Mouse (Mus musculus): ENCODE measurements around the gene Dag1. TPM values are rescaled to one million over a fixed set of nuclear protein-coding genes. Genes with fewer than 3 reads are reported as not detected.

Dag1 gene
- polyA plus RNA-seq, 1 experiment = 116 TPM

DNA sequence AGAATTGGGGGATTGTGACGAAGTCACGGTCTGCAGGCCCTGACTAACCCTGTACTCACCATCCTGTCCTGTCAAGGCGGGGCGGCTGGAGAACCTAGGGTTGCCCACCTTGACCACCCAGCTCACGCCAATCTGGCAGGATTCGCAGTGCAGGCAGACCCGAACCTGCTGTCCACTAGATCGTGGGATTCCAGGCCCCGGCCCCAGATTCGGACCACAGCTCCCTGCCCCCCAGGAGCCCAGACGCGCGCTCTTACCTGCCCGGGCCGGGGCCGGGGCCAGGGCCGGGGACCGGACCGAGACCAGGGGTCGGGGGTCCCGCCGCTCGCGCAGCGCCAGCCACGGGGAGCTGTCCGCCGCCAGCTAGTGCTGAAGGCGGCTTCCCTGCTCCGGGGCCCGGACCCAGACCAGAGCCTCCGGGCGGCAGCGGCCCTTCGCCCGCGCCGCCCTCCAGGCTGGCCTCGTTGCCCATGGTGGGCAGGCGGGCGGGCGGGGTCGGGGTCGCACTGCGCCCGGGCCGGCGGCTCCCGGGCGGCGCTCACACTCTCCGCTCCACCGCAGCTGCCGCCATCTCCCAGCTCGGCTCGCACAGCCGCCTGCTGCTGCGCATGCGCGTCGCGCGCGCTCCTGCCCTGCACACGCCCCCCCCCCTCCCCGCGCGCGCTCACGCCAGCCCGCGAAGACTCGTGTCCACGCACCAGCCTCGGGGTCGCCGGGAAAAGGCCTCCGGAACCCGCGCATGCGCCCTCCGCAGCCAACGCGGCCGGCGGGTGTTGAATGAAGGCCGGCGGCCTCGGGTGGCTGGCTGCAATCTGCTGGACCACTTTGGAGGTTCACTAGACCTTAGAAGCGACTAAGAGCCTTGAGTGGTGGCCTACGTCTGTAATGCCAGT, 73.7 kb downstream of the Dag1 start, which contains the start of gene Bsn:
Gene Bsn (minus strand): TSS at position 598 of the 893 bp plus-strand sequence.
- TF ChIP-seq CTCF (IDR thresholded peaks at IDR 0.05; ENCODE audit: low read depth, low read length) (no peak), POLR2A (IDR thresholded peaks at IDR 0.05; ENCODE audit: insufficient read depth, low read length) (no peak), EP300 (IDR thresholded peaks at IDR 0.05; ENCODE audit: insufficient read depth, low read depth, low read length) (no peak)
- Histone ChIP-seq H3K36me3 (ENCODE audit: control insufficient read depth, insufficient read depth, low read length, poor library complexity, severe bottlenecking) (no peaks in the 10 kb centered on the region), H3K4me1 (ENCODE audit: control insufficient read depth, insufficient read depth, low read length) (no peaks in the 10 kb centered on the region), H3K27me3 (ENCODE audit: control insufficient read depth, insufficient read depth, low read length, poor library complexity, severe bottlenecking) (no peaks in the 10 kb centered on the region), H3K4me3 (ENCODE audit: low read depth, low read length) (peak within 1 kb of the TSS; percentile 50), H3K9ac (ENCODE audit: low read depth, poor library complexity, severe bottlenecking) (peak within 1 kb of the TSS; percentile 44), H3K27ac (ENCODE audit: insufficient read depth, low read length) (no peak within 1 kb of the TSS), H3K9me3 (replicated peaks; ENCODE audit: control insufficient read depth, insufficient read depth, low read length, poor library complexity, severe bottlenecking) (no peaks in the 10 kb centered on the region)

DNA sequence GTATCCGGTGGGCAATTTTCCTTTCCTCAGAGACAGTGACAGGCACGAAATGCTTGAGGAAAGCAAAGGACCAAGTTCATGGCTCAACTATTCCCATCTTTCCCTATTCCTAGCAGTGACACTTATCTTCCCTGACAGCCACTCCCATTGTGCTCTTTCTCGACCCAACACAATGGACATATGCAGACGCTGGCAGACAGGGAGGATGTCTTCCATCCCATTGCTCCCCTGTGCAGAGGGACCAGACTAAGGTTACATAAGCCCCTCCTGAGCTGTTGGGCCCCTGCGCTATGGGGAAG, 74.3 kb downstream of the Dag1 start:
- H3K9me3 ChIP-seq (replicated peaks; ENCODE audit: control insufficient read depth, insufficient read depth, low read length, poor library complexity, severe bottlenecking) = no peaks in the 10 kb centered on the region
- no peak for TF ChIP-seq POLR2A (IDR thresholded peaks at IDR 0.05; ENCODE audit: insufficient read depth, low read length)
- TF ChIP-seq CTCF (IDR thresholded peaks at IDR 0.05; ENCODE audit: low read depth, low read length) = no peak
- TF ChIP-seq EP300 (IDR thresholded peaks at IDR 0.05; ENCODE audit: insufficient read depth, low read depth, low read length) = no peak
- H3K27me3 ChIP-seq (ENCODE audit: control insufficient read depth, insufficient read depth, low read length, poor library complexity, severe bottlenecking) = no peaks in the 10 kb centered on the region
- no peak overlapping the region for H3K27ac ChIP-seq (ENCODE audit: insufficient read depth, low read length)
- H3K9ac ChIP-seq (ENCODE audit: low read depth, poor library complexity, severe bottlenecking) = no peak overlapping the region
- H3K36me3 ChIP-seq (ENCODE audit: control insufficient read depth, insufficient read depth, low read length, poor library complexity, severe bottlenecking) = no peaks in the 10 kb centered on the region
- H3K4me1 ChIP-seq (ENCODE audit: control insufficient read depth, insufficient read depth, low read length) = no peaks in the 10 kb centered on the region
- H3K4me3 ChIP-seq (ENCODE audit: low read depth, low read length) = no peak overlapping the region

DNA sequence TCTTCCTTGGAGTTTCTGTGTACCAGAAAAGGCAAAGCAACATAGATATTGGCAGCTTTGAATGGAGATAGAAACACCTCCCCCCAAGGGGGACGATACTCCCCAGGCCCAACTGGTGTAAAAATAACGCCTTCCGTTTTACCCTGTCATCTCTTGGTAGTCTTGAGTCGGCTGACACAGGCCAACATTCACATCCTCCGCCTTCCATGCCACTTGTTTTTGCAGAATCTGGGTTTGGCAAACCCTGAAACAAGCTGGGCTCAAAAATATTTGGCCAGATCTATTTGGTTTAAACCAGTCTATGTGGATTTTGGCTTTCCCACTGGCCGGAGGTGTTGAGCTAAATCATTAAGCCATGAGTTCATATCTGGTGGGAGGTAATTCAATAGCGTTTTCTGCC, 74.7 kb downstream of the Dag1 start:
- Histone ChIP-seq H3K9me3 (replicated peaks; ENCODE audit: control insufficient read depth, insufficient read depth, low read length, poor library complexity, severe bottlenecking) (no peaks in the 10 kb centered on the region), H3K36me3 (ENCODE audit: control insufficient read depth, insufficient read depth, low read length, poor library complexity, severe bottlenecking) (no peaks in the 10 kb centered on the region), H3K9ac (ENCODE audit: low read depth, poor library complexity, severe bottlenecking) (no peak overlapping the region), H3K27me3 (ENCODE audit: control insufficient read depth, insufficient read depth, low read length, poor library complexity, severe bottlenecking) (no peaks in the 10 kb centered on the region), H3K4me1 (ENCODE audit: control insufficient read depth, insufficient read depth, low read length) (no peaks in the 10 kb centered on the region), H3K4me3 (ENCODE audit: low read depth, low read length) (no peak overlapping the region), H3K27ac (ENCODE audit: insufficient read depth, low read length) (no peak overlapping the region)
- TF ChIP-seq EP300 (IDR thresholded peaks at IDR 0.05; ENCODE audit: insufficient read depth, low read depth, low read length) = no peak
- no peak for TF ChIP-seq POLR2A (IDR thresholded peaks at IDR 0.05; ENCODE audit: insufficient read depth, low read length)
- no peak for TF ChIP-seq CTCF (IDR thresholded peaks at IDR 0.05; ENCODE audit: low read depth, low read length)

- no peaks in the 10 kb centered on the region for H3K4me1 ChIP-seq (ENCODE audit: control insufficient read depth, insufficient read depth, low read length)
- no peak overlapping the region for H3K27ac ChIP-seq (ENCODE audit: insufficient read depth, low read length)
- H3K9ac ChIP-seq (ENCODE audit: low read depth, poor library complexity, severe bottlenecking) = no peak overlapping the region
- TF ChIP-seq POLR2A (IDR thresholded peaks at IDR 0.05; ENCODE audit: insufficient read depth, low read length) (no peak), CTCF (IDR thresholded peaks at IDR 0.05; ENCODE audit: low read depth, low read length) (no peak), EP300 (IDR thresholded peaks at IDR 0.05; ENCODE audit: insufficient read depth, low read depth, low read length) (no peak)
- no peak overlapping the region for H3K4me3 ChIP-seq (ENCODE audit: low read depth, low read length)
- no peaks in the 10 kb centered on the region for H3K9me3 ChIP-seq (replicated peaks; ENCODE audit: control insufficient read depth, insufficient read depth, low read length, poor library complexity, severe bottlenecking)
- no peaks in the 10 kb centered on the region for H3K27me3 ChIP-seq (ENCODE audit: control insufficient read depth, insufficient read depth, low read length, poor library complexity, severe bottlenecking)
- H3K36me3 ChIP-seq (ENCODE audit: control insufficient read depth, insufficient read depth, low read length, poor library complexity, severe bottlenecking) = no peaks in the 10 kb centered on the region
These were observed 75.2 kb downstream of the Dag1 start for GRCm38 (mm10) chr9:108188511-108188910.

DNA sequence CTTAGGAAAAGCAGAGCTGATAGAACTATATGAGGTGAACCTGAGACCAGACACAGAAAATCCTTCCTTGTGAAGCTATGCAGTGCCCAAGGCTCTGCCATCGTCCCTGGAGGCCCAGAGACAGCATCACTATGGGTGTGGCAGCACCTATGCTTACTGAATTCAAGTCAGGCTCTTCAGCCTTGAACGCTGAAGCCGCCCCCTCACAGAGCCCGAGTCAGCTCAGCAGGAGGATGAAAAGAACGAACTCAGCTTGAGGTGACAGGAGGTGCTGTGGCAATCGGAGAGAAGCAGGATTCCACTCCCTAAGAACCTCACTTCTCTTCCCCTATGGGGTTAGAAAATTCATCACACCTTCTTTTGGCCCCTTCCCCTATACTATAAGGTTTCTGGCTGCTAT, 76.1 kb downstream of the Dag1 start:
- no peak overlapping the region for H3K27ac ChIP-seq (ENCODE audit: insufficient read depth, low read length)
- H3K4me1 ChIP-seq (ENCODE audit: control insufficient read depth, insufficient read depth, low read length) = no peaks in the 10 kb centered on the region

GRCm38 (mm10) chr9:108185786-108186185, 78.0 kb downstream of the Dag1 start:
- Histone ChIP-seq H3K4me1 (ENCODE audit: control insufficient read depth, insufficient read depth, low read length) (no peaks in the 10 kb centered on the region), H3K36me3 (ENCODE audit: control insufficient read depth, insufficient read depth, low read length, poor library complexity, severe bottlenecking) (no peaks in the 10 kb centered on the region), H3K9me3 (replicated peaks; ENCODE audit: control insufficient read depth, insufficient read depth, low read length, poor library complexity, severe bottlenecking) (no peaks in the 10 kb centered on the region), H3K9ac (ENCODE audit: low read depth, poor library complexity, severe bottlenecking) (no peak overlapping the region), H3K4me3 (ENCODE audit: low read depth, low read length) (no peak overlapping the region), H3K27ac (ENCODE audit: insufficient read depth, low read length) (no peak overlapping the region), H3K27me3 (ENCODE audit: control insufficient read depth, insufficient read depth, low read length, poor library complexity, severe bottlenecking) (no peaks in the 10 kb centered on the region)
- TF ChIP-seq POLR2A (IDR thresholded peaks at IDR 0.05; ENCODE audit: insufficient read depth, low read length) = no peak
- TF ChIP-seq CTCF (IDR thresholded peaks at IDR 0.05; ENCODE audit: low read depth, low read length) = no peak
- TF ChIP-seq EP300 (IDR thresholded peaks at IDR 0.05; ENCODE audit: insufficient read depth, low read depth, low read length) = no peak

More for the DNA sequence above, 76.1 kb downstream of the Dag1 start:
- Histone ChIP-seq H3K27me3 (ENCODE audit: control insufficient read depth, insufficient read depth, low read length, poor library complexity, severe bottlenecking) (no peaks in the 10 kb centered on the region), H3K9me3 (replicated peaks; ENCODE audit: control insufficient read depth, insufficient read depth, low read length, poor library complexity, severe bottlenecking) (no peaks in the 10 kb centered on the region), H3K9ac (ENCODE audit: low read depth, poor library complexity, severe bottlenecking) (no peak overlapping the region), H3K36me3 (ENCODE audit: control insufficient read depth, insufficient read depth, low read length, poor library complexity, severe bottlenecking) (no peaks in the 10 kb centered on the region), H3K4me3 (ENCODE audit: low read depth, low read length) (no peak overlapping the region)
- TF ChIP-seq CTCF (IDR thresholded peaks at IDR 0.05; ENCODE audit: low read depth, low read length) (no peak), EP300 (IDR thresholded peaks at IDR 0.05; ENCODE audit: insufficient read depth, low read depth, low read length) (no peak), POLR2A (IDR thresholded peaks at IDR 0.05; ENCODE audit: insufficient read depth, low read length) (no peak)
